Mouse (Mus musculus) spleen, adult 2 months (tissue): ENCODE results near the gene Ost4.

Experiments
- CTCF ChIP-seq: fragments of 200-500 bp; IDR thresholded peaks from 2 replicates; pipeline ENCODE4 v1.5.1; 2011; ENCODE audit warnings: mild to moderate bottlenecking, inconsistent platforms; ENCODE audit not compliant: insufficient read depth, insufficient read length, insufficient replicate concordance; ENCODE audit errors: extremely low read depth
- POLR2A ChIP-seq: fragments of 200-500 bp; IDR thresholded peaks from 2 replicates; pipeline ENCODE4 v1.6.1; 2011; ENCODE audit warnings: low read depth, low read length, inconsistent platforms

- peak; percentile 96 for TF ChIP-seq CTCF
- TF ChIP-seq POLR2A, result no peak; the same call in 1 of the 2 replicates
These were observed 13.9 kb upstream of the Ost4 start, which contains the start of gene Khk for GRCm38 (mm10) chr5:30921256-30922033.
